Mouse (Mus musculus) heart, postnatal 14 days (tissue): ENCODE data around the gene Got2. TPM values are rescaled to one million over a fixed set of nuclear protein-coding genes. Genes with fewer than 3 reads are reported as not detected.
A peak's percentile ranks its signal among the peaks of the same experiment; 100 is the strongest.
"Not testable (repeated sequence)": the region's sequence is repeated elsewhere in the genome, so short reads cannot be mapped to it uniquely, and the experiment has no call there.

Experiments
- DNase-seq, 2 experiments: peaks; one replicate each; pipeline ENCODE4 v3.0.0; 2021 to 2022
- intact Hi-C: fragments of 180-260 bp; cut with DNase I; formaldehyde crosslinking; loops from one replicate; pipeline ENCODE4 v1.15.1; 2025
- total RNA-seq, 2 experiments: library from RNA; stranded (reverse); gene quantifications; 2 replicates each; pipeline ENCODE4 v1.2.3; 2021

The Got2 gene
- total RNA-seq, 2 experiments from 2014 or later, result 785 to 791 TPM

- peak; percentile 58 to 71 for DNase-seq
Observed at GRCm38 (mm10) chr8:95878176-95878962, 10.0 kb downstream of the Got2 start.

GRCm38 (mm10) chr8:95875270-95875669, 13.1 kb downstream of the Got2 start:
- intact Hi-C loops, result no loop called here

More at GRCm38 (mm10) chr8:95878176-95878962, 10.0 kb downstream of the Got2 start:
- intact Hi-C loops, result no loop called here

GRCm38 (mm10) chr8:95871690-95872089, 16.7 kb downstream of the Got2 start:
- DNase-seq, result no peak

More at GRCm38 (mm10) chr8:95875270-95875669, 13.1 kb downstream of the Got2 start:
- peak; percentile 14 to 49 for DNase-seq

GRCm38 (mm10) chr8:95864851-95865250, 23.5 kb downstream of the Got2 start:
- DNase-seq, intact Hi-C loops: not testable (repeated sequence)

More at GRCm38 (mm10) chr8:95871690-95872089, 16.7 kb downstream of the Got2 start:
- intact Hi-C loops, result no loop called here

GRCm38 (mm10) chr8:95863761-95864440, 24.4 kb downstream of the Got2 start:
- intact Hi-C loops, result not testable (repeated sequence)

GRCm38 (mm10) chr8:95854174-95854573, 34.2 kb downstream of the Got2 start:
- intact Hi-C loops, result loop anchor here (5.0 kb wide), 1 partner anchor 33 kb away; the partner anchor contains the start of gene Got2
- no peak for DNase-seq

More at GRCm38 (mm10) chr8:95863761-95864440, 24.4 kb downstream of the Got2 start:
- DNase-seq, result not testable (repeated sequence)

GRCm38 (mm10) chr8:95853102-95853843, 35.1 kb downstream of the Got2 start, which contains the start of gene Slc38a7:
Gene Slc38a7 (minus strand): TSS chr8:95853539.
- intact Hi-C loops, result loop anchor here (5.0 kb wide), 1 partner anchor 34 kb away; the partner anchor contains the start of gene Got2
- DNase-seq, result peak; percentile 59 to 74

GRCm38 (mm10) chr8:95852290-95852689, 36.1 kb downstream of the Got2 start:
- intact Hi-C loops, result loop anchor here (5.0 kb wide), 1 partner anchor 35 kb away; the partner anchor contains the start of gene Got2
- peak; percentile 41 to 52 for DNase-seq

GRCm38 (mm10) chr8:95850326-95850725, 38.0 kb downstream of the Got2 start:
- intact Hi-C loops, result loop anchor here (5.0 kb wide), 1 partner anchor 37 kb away; the partner anchor contains the start of gene Got2
- no peak for DNase-seq

GRCm38 (mm10) chr8:95848734-95849464, 39.4 kb downstream of the Got2 start:
- intact Hi-C loops, result no loop called here
- no peak for DNase-seq

- intact Hi-C loops, result no loop called here
- DNase-seq, result no peak
Observed at GRCm38 (mm10) chr8:95848061-95848551, 40.2 kb downstream of the Got2 start.

GRCm38 (mm10) chr8:95845026-95845425, 43.3 kb downstream of the Got2 start:
- intact Hi-C loops, result no loop called here
- no peak for DNase-seq

GRCm38 (mm10) chr8:95843968-95844367, 44.4 kb downstream of the Got2 start:
- intact Hi-C loops, result no loop called here
- no peak for DNase-seq

GRCm38 (mm10) chr8:95841436-95841835, 46.9 kb downstream of the Got2 start:
- intact Hi-C loops, result no loop called here
- no peak for DNase-seq

- intact Hi-C loops, result no loop called here
Observed at GRCm38 (mm10) chr8:95839289-95839688, 49.1 kb downstream of the Got2 start.

GRCm38 (mm10) chr8:95837266-95837665, 51.1 kb downstream of the Got2 start:
- DNase-seq, result no peak
- intact Hi-C loops, result no loop called here

More at GRCm38 (mm10) chr8:95839289-95839688, 49.1 kb downstream of the Got2 start:
- no peak for DNase-seq

GRCm38 (mm10) chr8:95835891-95836290, 52.5 kb downstream of the Got2 start:
- DNase-seq, result no peak
- intact Hi-C loops, result no loop called here

- intact Hi-C loops, result loop anchor here (5.0 kb wide), 3 partner anchors 46 to 116 kb away; partner anchors contain the start of gene Setd6
Observed at GRCm38 (mm10) chr8:95833435-95833984, 54.8 kb downstream of the Got2 start.

More at GRCm38 (mm10) chr8:95833435-95833984, 54.8 kb downstream of the Got2 start:
- DNase-seq, result no peak
